Mouse (Mus musculus): ENCODE measurements around the gene Irf3. TPM values are rescaled to one million over a fixed set of nuclear protein-coding genes. Genes with fewer than 3 reads are reported as not detected.

Irf3 gene
- polyA plus RNA-seq, 1 experiment from 2014 or later, result 71.1 TPM

DNA sequence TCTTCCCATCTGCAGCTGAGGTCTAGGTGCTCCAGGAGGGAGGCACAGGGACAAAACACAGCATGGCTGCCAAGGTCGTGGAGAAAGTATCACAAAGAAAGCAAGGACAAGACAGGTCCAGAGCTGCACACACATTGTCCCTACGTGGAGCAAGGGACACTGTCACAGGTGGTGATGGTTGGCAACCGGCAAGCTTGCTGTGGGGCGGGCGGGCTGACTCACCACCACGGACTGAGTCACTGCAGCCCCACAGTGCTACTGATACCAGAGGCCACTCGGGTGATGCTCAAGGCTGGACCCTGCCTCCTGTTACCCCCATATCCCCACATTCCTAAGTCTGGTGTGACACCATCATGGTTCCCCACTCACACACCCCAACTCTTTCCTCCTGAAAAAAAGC, 5.0 kb downstream of the Irf3 start:
- no peaks in the 10 kb centered on the region for H3K27me3 ChIP-seq (ENCODE audit: insufficient read depth, poor library complexity, severe bottlenecking)
- peaks cover 79% of the 10 kb centered on the region for H3K36me3 ChIP-seq
- 84% methylated on average over 7 of the region's 7 CpGs for WGBS
- H3K27ac ChIP-seq, result no peak overlapping the region
- DNase-seq (ENCODE audit: low spot score), result no peak
- H3K9me3 ChIP-seq, result no peaks in the 10 kb centered on the region
- H3K4me3 ChIP-seq, result no peak overlapping the region
- peaks cover 42% of the 10 kb centered on the region for H3K4me1 ChIP-seq

DNA sequence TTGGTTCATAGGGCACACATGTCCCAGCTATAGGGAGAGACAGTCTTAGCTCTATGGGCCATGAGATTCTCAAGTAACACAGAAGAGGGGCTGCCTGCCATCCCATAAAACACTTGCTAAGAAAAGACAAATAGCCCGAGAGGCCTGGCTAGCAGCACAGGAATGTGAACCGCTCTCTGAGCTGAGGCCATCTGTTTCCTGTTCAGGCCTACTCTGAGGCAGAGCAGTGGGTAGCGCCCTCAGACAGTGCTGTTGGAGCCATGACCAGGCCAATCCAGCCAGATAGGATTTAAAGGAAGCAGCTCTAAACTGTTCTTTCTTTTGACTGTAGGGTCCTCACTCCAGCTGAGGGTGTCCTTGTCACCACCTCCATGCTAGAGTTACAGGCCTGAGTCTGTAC, 7.1 kb downstream of the Irf3 start:
- Histone ChIP-seq H3K9me3 (no peaks in the 10 kb centered on the region), H3K27me3 (ENCODE audit: insufficient read depth, poor library complexity, severe bottlenecking) (no peaks in the 10 kb centered on the region), H3K4me1 (peaks cover 28% of the 10 kb centered on the region), H3K36me3 (peaks cover 99% of the 10 kb centered on the region), H3K27ac (no peak overlapping the region), H3K4me3 (no peak overlapping the region)
- WGBS, result 74% methylated on average over 3 of the region's 3 CpGs
- DNase-seq (ENCODE audit: low spot score), result no peak

GRCm38 (mm10) chr7:45005321-45005992, 8.0 kb downstream of the Irf3 start:
- H3K4me3 ChIP-seq, result no peak overlapping the region

DNA sequence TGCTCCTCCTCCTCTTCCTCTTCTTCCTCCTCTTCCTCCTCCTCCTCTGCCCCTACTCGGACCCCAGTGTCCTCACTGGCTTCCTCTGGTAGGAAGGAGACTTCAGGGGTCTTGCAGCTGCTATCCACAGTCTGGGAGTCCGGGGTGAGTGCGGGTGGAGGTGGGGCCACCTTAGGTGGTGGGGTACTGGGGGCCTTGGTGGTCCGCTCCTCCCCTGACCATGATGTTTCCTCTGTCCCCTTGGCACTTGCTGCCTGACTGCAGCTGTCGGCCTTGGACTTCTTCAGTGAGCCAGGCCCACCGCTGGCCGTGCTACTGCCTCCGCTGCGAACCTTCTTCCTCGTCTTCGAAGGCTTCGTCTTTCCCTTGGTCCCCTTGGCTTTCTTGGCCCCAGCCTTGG, 9.1 kb downstream of the Irf3 start:
- Histone ChIP-seq H3K36me3 (peaks cover 95% of the 10 kb centered on the region), H3K4me3 (no peak overlapping the region), H3K9me3 (no peaks in the 10 kb centered on the region), H3K27ac (no peak overlapping the region), H3K27me3 (ENCODE audit: insufficient read depth, poor library complexity, severe bottlenecking) (no peaks in the 10 kb centered on the region), H3K4me1 (peaks cover 16% of the 10 kb centered on the region)
- WGBS, result 98% methylated on average over 12 of the region's 12 CpGs
- no peak for DNase-seq (ENCODE audit: low spot score)

More at GRCm38 (mm10) chr7:45005321-45005992, 8.0 kb downstream of the Irf3 start:
- no peaks in the 10 kb centered on the region for H3K27me3 ChIP-seq (ENCODE audit: insufficient read depth, poor library complexity, severe bottlenecking)
- peaks cover 99% of the 10 kb centered on the region for H3K36me3 ChIP-seq
- 0 out of 2 replicates have a peak overlapping the region, but pooled peaks have one; percentile 13 for H3K27ac ChIP-seq
- 89% methylated on average over 6 of the region's 6 CpGs for WGBS
- DNase-seq (ENCODE audit: low spot score), result no peak
- H3K4me1 ChIP-seq, result peaks cover 24% of the 10 kb centered on the region
- H3K9me3 ChIP-seq, result no peaks in the 10 kb centered on the region

DNA sequence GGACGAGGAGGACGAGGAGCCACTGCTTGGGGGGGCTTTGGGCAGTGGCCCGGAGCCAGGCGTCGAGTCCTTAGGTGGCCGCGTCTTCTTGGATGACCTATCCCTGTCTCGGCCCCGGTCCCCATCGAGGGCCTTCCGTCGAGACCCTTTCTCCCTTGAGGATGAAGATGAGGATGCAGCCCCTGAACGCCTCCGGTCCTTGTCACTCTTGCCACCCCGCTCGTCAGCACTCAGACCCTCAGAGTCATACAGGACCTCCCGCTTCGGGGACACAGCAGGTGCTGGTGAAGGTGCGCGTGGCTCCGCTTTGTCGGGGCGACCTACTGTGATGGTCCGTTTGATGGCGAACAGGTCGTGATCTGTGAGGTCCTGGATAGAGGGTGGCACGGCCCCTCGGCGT, 9.7 kb downstream of the Irf3 start:
- Histone ChIP-seq H3K4me3 (no peak overlapping the region), H3K27me3 (ENCODE audit: insufficient read depth, poor library complexity, severe bottlenecking) (no peaks in the 10 kb centered on the region), H3K4me1 (peaks cover 16% of the 10 kb centered on the region), H3K27ac (no peak overlapping the region), H3K9me3 (no peaks in the 10 kb centered on the region), H3K36me3 (peaks cover 95% of the 10 kb centered on the region)
- no peak for DNase-seq (ENCODE audit: low spot score)
- 94% methylated on average over 29 of the region's 29 CpGs for WGBS

GRCm38 (mm10) chr7:45007846-45008245, 10.4 kb downstream of the Irf3 start:
- Histone ChIP-seq H3K27ac (no peak overlapping the region), H3K27me3 (ENCODE audit: insufficient read depth, poor library complexity, severe bottlenecking) (no peaks in the 10 kb centered on the region), H3K9me3 (no peaks in the 10 kb centered on the region), H3K4me1 (peaks cover 16% of the 10 kb centered on the region), H3K4me3 (no peak overlapping the region), H3K36me3 (peaks cover 95% of the 10 kb centered on the region)
- WGBS, result 93% methylated on average over 30 of the region's 30 CpGs
- no peak for DNase-seq (ENCODE audit: low spot score)

GRCm38 (mm10) chr7:45008411-45008810, 11.0 kb downstream of the Irf3 start:
- no peak for DNase-seq (ENCODE audit: low spot score)
- H3K9me3 ChIP-seq, result no peaks in the 10 kb centered on the region
- no peak overlapping the region for H3K4me3 ChIP-seq
- H3K27me3 ChIP-seq (ENCODE audit: insufficient read depth, poor library complexity, severe bottlenecking), result no peaks in the 10 kb centered on the region
- no peak overlapping the region for H3K27ac ChIP-seq
- peaks cover 95% of the 10 kb centered on the region for H3K36me3 ChIP-seq
- peaks cover 21% of the 10 kb centered on the region for H3K4me1 ChIP-seq
- WGBS, result 92% methylated on average over 19 of the region's 19 CpGs

- H3K27me3 ChIP-seq (ENCODE audit: insufficient read depth, poor library complexity, severe bottlenecking), result no peaks in the 10 kb centered on the region
- no peak overlapping the region for H3K4me3 ChIP-seq
- H3K27ac ChIP-seq, result 0 out of 2 replicates have a peak overlapping the region, but pooled peaks have one; percentile 31
- peaks cover 64% of the 10 kb centered on the region for H3K36me3 ChIP-seq
- H3K9me3 ChIP-seq, result no peaks in the 10 kb centered on the region
- H3K4me1 ChIP-seq, result peaks cover 16% of the 10 kb centered on the region; the same call in 1 of the 2 replicates
- DNase-seq (ENCODE audit: low spot score), result no peak
- 93% methylated on average over 6 of the region's 6 CpGs for WGBS
These were observed 14.6 kb downstream of the Irf3 start for GRCm38 (mm10) chr7:45012011-45012410.

DNA sequence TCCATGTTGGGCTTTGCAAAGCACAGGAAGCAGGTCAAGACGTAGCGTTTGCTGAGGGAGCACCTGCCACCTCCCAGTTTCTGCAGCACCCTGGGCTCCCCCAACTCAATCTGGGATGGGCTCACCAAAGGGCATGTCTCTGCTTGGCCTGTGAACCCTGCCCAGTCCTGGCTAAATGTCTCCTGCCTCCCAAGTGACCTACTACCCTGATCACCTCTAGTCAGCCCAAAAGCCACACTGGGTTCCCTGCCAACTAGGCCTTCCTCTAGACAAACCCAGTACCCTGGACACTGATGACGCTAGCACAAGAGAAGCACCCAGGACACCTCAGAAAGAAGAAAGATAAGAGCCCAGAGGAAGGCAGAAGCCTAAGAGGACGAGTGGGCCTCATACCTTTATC, 15.4 kb downstream of the Irf3 start:
- DNase-seq (ENCODE audit: low spot score), result no peak
- 74% methylated on average over 4 of the region's 4 CpGs for WGBS
- Histone ChIP-seq H3K27ac (no peak overlapping the region), H3K27me3 (ENCODE audit: insufficient read depth, poor library complexity, severe bottlenecking) (no peaks in the 10 kb centered on the region), H3K4me3 (no peak overlapping the region), H3K4me1 (peaks cover 16% of the 10 kb centered on the region; the same call in 1 of the 2 replicates), H3K9me3 (no peaks in the 10 kb centered on the region), H3K36me3 (peaks cover 56% of the 10 kb centered on the region)

DNA sequence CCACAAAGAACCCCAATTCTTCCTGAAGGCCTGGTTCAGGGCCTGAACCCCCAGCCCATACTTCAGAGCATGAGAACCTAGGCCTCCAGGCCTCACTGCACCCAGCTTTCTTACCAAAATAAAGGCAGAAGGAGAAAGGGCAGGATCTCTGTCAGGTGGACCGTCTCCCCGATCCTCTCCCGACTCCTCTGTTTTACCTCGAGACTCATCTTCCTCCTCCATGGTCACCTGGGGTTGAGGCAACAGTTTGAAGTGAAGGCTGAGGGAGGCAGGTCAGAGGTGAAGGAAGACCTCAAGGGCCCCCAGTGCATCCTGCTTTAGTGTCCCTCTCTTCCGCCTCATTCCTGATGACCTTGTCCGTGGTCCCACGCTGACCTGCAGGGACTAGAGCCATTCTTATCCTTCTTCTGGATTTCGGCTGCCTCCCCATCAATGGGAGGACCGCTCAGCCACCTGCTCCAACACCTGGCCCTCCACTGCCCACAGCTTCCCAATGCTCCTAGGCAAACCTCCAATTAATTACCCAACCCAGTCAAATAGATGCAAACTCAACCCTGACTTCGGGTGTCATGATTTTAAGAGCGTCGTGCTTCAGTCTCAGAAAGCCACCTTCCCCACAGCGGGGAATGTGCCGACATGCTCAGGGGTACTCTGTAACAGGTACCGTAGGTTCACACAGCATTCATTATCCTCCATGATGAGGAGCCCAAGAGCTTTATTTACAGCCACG, 16.1 kb downstream of the Irf3 start:
- H3K4me1 ChIP-seq, result peaks cover 19% of the 10 kb centered on the region; the same call in 1 of the 2 replicates
- H3K36me3 ChIP-seq, result peaks cover 49% of the 10 kb centered on the region
- no peaks in the 10 kb centered on the region for H3K9me3 ChIP-seq
- WGBS, result 93% methylated on average over 16 of the region's 16 CpGs
- H3K4me3 ChIP-seq, result no peak overlapping the region
- H3K27me3 ChIP-seq (ENCODE audit: insufficient read depth, poor library complexity, severe bottlenecking), result no peaks in the 10 kb centered on the region
- DNase-seq (ENCODE audit: low spot score), result no peak
- no peak overlapping the region for H3K27ac ChIP-seq

DNA sequence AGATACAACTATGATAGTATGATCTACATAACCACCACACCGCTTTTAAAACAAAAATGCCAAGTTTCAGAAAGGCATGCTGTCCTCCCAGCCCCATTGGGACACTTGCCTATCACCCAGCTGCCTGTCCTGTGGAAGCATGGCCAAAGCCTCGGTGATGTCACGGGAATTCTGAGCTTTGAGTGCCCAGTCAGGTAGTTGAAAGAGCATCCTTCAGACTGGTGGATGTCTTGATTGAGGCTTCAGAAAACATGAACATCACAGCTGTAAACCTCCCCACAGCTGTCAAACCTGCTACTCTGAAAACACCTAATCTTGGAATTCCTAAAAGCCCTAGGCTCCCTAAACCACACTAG, 16.6 kb downstream of the Irf3 start:
- H3K9me3 ChIP-seq, result no peaks in the 10 kb centered on the region
- no peaks in the 10 kb centered on the region for H3K27me3 ChIP-seq (ENCODE audit: insufficient read depth, poor library complexity, severe bottlenecking)
- H3K27ac ChIP-seq, result no peak overlapping the region
- DNase-seq (ENCODE audit: low spot score), result no peak
- H3K4me3 ChIP-seq, result peak overlapping the region; percentile 89; the same call in 1 of the 2 replicates
- 91% methylated on average over 3 of the region's 3 CpGs for WGBS
- peaks cover 25% of the 10 kb centered on the region for H3K4me1 ChIP-seq
- H3K36me3 ChIP-seq, result peaks cover 43% of the 10 kb centered on the region

DNA sequence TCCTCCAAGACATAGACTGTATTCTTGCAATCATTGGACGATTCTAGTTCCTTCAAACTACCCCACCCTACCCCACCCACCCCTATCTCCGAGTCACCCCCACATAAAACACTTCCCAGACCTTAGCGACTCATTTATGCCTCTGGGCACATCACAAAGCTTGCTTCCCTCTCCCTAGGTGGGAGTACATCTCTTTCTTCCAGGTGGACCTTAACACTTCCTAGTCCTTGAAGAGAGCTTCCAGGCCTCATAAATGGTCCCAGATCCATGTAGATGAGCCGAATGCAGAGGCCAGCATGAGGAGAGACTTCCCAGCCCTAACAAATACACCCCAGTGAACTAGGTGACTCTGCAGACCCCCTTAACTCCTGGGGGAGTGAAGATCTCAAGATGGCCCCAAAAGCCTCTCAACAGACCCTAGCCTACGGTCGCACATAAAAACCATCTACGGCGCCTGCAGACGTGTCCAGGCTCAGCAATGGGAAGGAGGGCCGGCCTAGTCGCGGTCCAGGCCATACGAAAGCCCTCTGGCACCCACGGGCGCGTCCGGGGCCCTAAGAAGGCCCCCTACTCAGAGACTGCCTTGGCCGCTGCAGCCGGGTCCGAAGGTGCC, 18.0 kb downstream of the Irf3 start:
- H3K27ac ChIP-seq, result peak overlapping the region; percentile 99
- peaks cover 30% of the 10 kb centered on the region for H3K36me3 ChIP-seq
- peaks cover 37% of the 10 kb centered on the region for H3K4me1 ChIP-seq
- H3K27me3 ChIP-seq (ENCODE audit: insufficient read depth, poor library complexity, severe bottlenecking), result no peaks in the 10 kb centered on the region
- peak overlapping the region; percentile 89 for H3K4me3 ChIP-seq
- DNase-seq (ENCODE audit: low spot score), result no peak
- H3K9me3 ChIP-seq, result no peaks in the 10 kb centered on the region
- 1% methylated on average over 20 of the region's 20 CpGs for WGBS

DNA sequence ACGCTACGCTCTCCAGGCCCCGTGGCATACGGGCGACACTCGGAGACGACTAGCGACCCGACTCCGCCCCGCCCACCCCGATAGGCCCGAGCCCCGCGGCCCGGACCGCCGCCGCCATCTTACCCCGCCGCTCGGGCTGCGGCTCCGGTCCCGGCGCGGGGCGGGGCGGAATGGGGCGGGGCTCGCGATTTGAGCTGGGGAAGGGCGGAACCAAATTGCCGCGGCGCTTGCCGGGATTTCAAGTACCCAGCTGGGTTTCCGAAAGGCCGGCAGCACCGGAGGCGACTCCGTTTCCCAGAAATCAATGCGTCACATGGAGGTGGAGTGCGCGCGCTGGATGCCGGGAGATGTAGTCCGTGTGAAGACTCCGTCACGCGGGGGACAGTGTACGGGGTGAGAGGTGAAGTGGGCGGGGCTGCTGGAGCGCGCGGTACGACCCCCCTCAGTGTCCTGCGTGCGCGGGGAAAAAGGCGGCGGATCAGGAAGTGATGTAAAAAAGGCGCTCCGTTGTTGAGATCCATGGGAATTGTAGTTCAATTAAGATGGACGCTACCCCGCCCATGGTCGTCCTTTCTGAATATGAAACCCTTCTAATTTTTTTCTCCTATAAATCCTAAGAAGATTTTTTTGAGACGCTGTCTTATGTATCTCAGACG, 18.6 kb downstream of the Irf3 start, which contains the start of gene Scaf1:
Scaf1 (minus strand) TSS at position 407 of the 656 bp plus-strand sequence.
- Histone ChIP-seq H3K4me1 (peaks cover 37% of the 10 kb centered on the region), H3K36me3 (peaks cover 29% of the 10 kb centered on the region), H3K27ac (peak within 1 kb of the TSS; percentile 99), H3K27me3 (ENCODE audit: insufficient read depth, poor library complexity, severe bottlenecking) (no peaks in the 10 kb centered on the region), H3K4me3 (peak within 1 kb of the TSS; percentile 89), H3K9me3 (no peaks in the 10 kb centered on the region)
- under 1% methylated on average over 69 of the region's 69 CpGs for WGBS
- DNase-seq (ENCODE audit: low spot score), result peak; percentile 100
